Mouse (Mus musculus) urinary bladder, adult 2 months (tissue): ENCODE data around the gene Spn. TPM values are rescaled to one million over a fixed set of nuclear protein-coding genes. Genes with fewer than 3 reads are reported as not detected.

Experiments
- polyA plus RNA-seq: library from polyadenylated mRNA; depleted of rRNA; stranded (reverse); fragments of >200 nt; gene quantifications from 2 replicates; pipeline ENCODE4 v1.2.3, GENCODE M21; 2012; rRNA removed

The Spn gene
- polyA plus RNA-seq, 1 experiment: 1.2 TPM

Other genes with a start within 250 kb of the Spn start
- 41.3 and 46.0 TPM in 2 replicates for gene Tmem219, start 214.9 kb downstream of the Spn start, polyA plus RNA-seq
- 16.3 and 16.4 TPM in 2 replicates for gene Kctd13, start 208.9 kb downstream of the Spn start, polyA plus RNA-seq
- gene Asphd1, start 188.2 kb downstream of the Spn start, polyA plus RNA-seq: not detected in 2 replicates
- 0.65 and 0.72 TPM in 2 replicates for gene Sez6l2, start 187.3 kb downstream of the Spn start, polyA plus RNA-seq
- gene Cdipt, start 161.9 kb downstream of the Spn start, polyA plus RNA-seq: 118 and 119 TPM in 2 replicates
- gene Cdiptos, start 161.7 kb downstream of the Spn start, polyA plus RNA-seq: 2.2 and 2.7 TPM in 2 replicates
- gene Mvp, start 123.2 kb downstream of the Spn start, polyA plus RNA-seq: 46.2 and 52.7 TPM in 2 replicates
- gene Pagr1b, start 121.3 kb downstream of the Spn start, polyA plus RNA-seq: 2.8 and 3.2 TPM in 2 replicates
- 16.4 and 18.2 TPM in 2 replicates for gene Pagr1a, start 120.5 kb downstream of the Spn start, polyA plus RNA-seq
- 66.3 and 76.5 TPM in 2 replicates for gene Gm42742, start 116.7 kb downstream of the Spn start, polyA plus RNA-seq
- 9.7 and 10.2 TPM in 2 replicates for gene Prrt2, start 116.6 kb downstream of the Spn start, polyA plus RNA-seq
- gene Maz, start 110.8 kb downstream of the Spn start, polyA plus RNA-seq: 72.0 and 72.5 TPM in 2 replicates
- gene Kif22, start 95.4 kb downstream of the Spn start, polyA plus RNA-seq: 2.3 and 2.7 TPM in 2 replicates
- gene Zg16, start 50.5 kb downstream of the Spn start, polyA plus RNA-seq: 0.15 and 0.34 TPM in 2 replicates
- 4.4 and 6.0 TPM in 2 replicates for gene AI467606, start 46.5 kb downstream of the Spn start, polyA plus RNA-seq
- gene Qprt, start 15.6 kb downstream of the Spn start, polyA plus RNA-seq: 0.80 and 0.81 TPM in 2 replicates
- 66.2 and 68.8 TPM in 2 replicates for gene Cd2bp2, start 58.2 kb upstream of the Spn start, polyA plus RNA-seq
- gene Tbc1d10b, start 70.6 kb upstream of the Spn start, polyA plus RNA-seq: 23.0 and 30.1 TPM in 2 replicates
- gene Mylpf, start 71.1 kb upstream of the Spn start, polyA plus RNA-seq: 1.2 and 2.1 TPM in 2 replicates
- 10.0 and 10.5 TPM in 2 replicates for gene Zfp553, start 95.2 kb upstream of the Spn start, polyA plus RNA-seq
- 19.4 and 22.0 TPM in 2 replicates for gene Sept1, start 95.3 kb upstream of the Spn start, polyA plus RNA-seq
- 49.8 and 54.0 TPM in 2 replicates for gene Zfp771, start 106.5 kb upstream of the Spn start, polyA plus RNA-seq
- 19.2 and 24.9 TPM in 2 replicates for gene Dctpp1, start 122.9 kb upstream of the Spn start, polyA plus RNA-seq
- 19.8 and 21.1 TPM in 2 replicates for gene Sephs2, start 136.2 kb upstream of the Spn start, polyA plus RNA-seq
- 3.4 and 3.5 TPM in 2 replicates for gene Itgal, start 158.4 kb upstream of the Spn start, polyA plus RNA-seq
- gene Zfp768, start 207.8 kb upstream of the Spn start, polyA plus RNA-seq: 16.9 and 19.8 TPM in 2 replicates
- gene Zfp747, start 238.2 kb upstream of the Spn start, polyA plus RNA-seq: 7.5 and 9.0 TPM in 2 replicates
- 3.7 and 3.9 TPM in 2 replicates for gene 9130019O22Rik, start 249.3 kb upstream of the Spn start, polyA plus RNA-seq